Mouse (Mus musculus) kidney, postnatal 4 days (tissue): ENCODE data around the gene Slc17a5.
"Not testable (repeated sequence)": the region's sequence is repeated elsewhere in the genome, so short reads cannot be mapped to it uniquely, and the experiment has no call there.

ENCODE experiments used
- DNase-seq, 2 experiments: peaks; one replicate each; pipeline ENCODE4 v3.0.0; 2021; ENCODE audit warnings: mixed read lengths in 2 of 2

Gene Slc17a5

GRCm38 (mm10) chr9:78516125-78516524 lies 71.7 kb downstream of the Slc17a5 start:
- DNase-seq: no peak

- no peak for DNase-seq
Observed at GRCm38 (mm10) chr9:78514681-78515080, 73.2 kb downstream of the Slc17a5 start.

- no peak for DNase-seq
Observed at GRCm38 (mm10) chr9:78513776-78514500, 73.9 kb downstream of the Slc17a5 start.

GRCm38 (mm10) chr9:78511705-78512104 lies 76.1 kb downstream of the Slc17a5 start:
- no peak for DNase-seq

GRCm38 (mm10) chr9:78508106-78508786 lies 79.6 kb downstream of the Slc17a5 start:
- DNase-seq: no peak

GRCm38 (mm10) chr9:78506722-78507077 lies 81.1 kb downstream of the Slc17a5 start:
- no peak for DNase-seq

- peak; percentile 51 to 67 for DNase-seq
Observed at GRCm38 (mm10) chr9:78506002-78506721, 81.7 kb downstream of the Slc17a5 start.

GRCm38 (mm10) chr9:78505223-78505622 lies 82.6 kb downstream of the Slc17a5 start:
- no peak for DNase-seq

- no peak for DNase-seq
Observed at GRCm38 (mm10) chr9:78504679-78505078, 83.2 kb downstream of the Slc17a5 start.

- no peak for DNase-seq
Observed at GRCm38 (mm10) chr9:78504133-78504532, 83.7 kb downstream of the Slc17a5 start.

GRCm38 (mm10) chr9:78503223-78504079 lies 84.4 kb downstream of the Slc17a5 start:
- DNase-seq: no peak

GRCm38 (mm10) chr9:78501284-78501683 lies 86.6 kb downstream of the Slc17a5 start:
- DNase-seq: no peak

GRCm38 (mm10) chr9:78500386-78500785 lies 87.5 kb downstream of the Slc17a5 start:
- no peak for DNase-seq

GRCm38 (mm10) chr9:78493171-78493570 lies 94.7 kb downstream of the Slc17a5 start:
- DNase-seq: no peak

GRCm38 (mm10) chr9:78492254-78492653 lies 95.6 kb downstream of the Slc17a5 start:
- no peak for DNase-seq

GRCm38 (mm10) chr9:78491169-78491568 lies 96.7 kb downstream of the Slc17a5 start:
- DNase-seq: no peak

GRCm38 (mm10) chr9:78488890-78489420 lies 98.9 kb downstream of the Slc17a5 start, which contains the start of gene Eef1a1:
Gene Eef1a1 (minus strand): TSS chr9:78489151.
- peak; percentile 71 to 82 for DNase-seq

GRCm38 (mm10) chr9:78488021-78488420 lies 99.8 kb downstream of the Slc17a5 start:
- not testable (repeated sequence) for DNase-seq
